Mouse (Mus musculus): ENCODE data around the gene Cbs. TPM values are rescaled to one million over a fixed set of nuclear protein-coding genes. Genes with fewer than 3 reads are reported as not detected.
A peak's percentile ranks its signal among the peaks of the same experiment; 100 is the strongest.

Gene Cbs
- polyA plus RNA-seq, 1 experiment from 2014 or later = 2.1 TPM

DNA sequence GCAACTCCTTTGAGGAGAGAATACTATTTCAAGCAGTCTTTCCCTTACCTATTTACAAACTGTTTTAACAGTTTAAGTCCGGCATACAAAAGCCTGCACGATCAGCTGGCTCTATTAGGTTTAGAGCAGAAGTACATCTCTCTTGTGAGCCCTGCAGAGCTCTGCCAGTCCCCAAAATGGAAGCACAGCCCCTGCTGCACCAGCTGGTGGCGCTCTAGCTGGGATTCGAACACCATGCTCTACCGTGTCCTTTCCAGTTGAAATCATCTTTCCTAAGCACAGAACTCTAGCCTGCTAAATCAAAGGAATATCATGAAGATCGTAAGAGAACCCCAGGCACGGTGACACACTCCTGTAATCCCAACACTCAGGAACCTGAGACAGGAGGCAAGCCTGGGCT is 30.6 kb downstream of the Cbs start:
- WGBS = 82% methylated on average over 7 of the region's 7 CpGs
- H3K4me1 ChIP-seq = peaks cover 10% of the 10 kb centered on the region; the same call in 1 of the 2 replicates
- H3K9me3 ChIP-seq = no peaks in the 10 kb centered on the region
- H3K36me3 ChIP-seq = peaks cover 40% of the 10 kb centered on the region
- no peak overlapping the region for H3K4me3 ChIP-seq
- no peak for DNase-seq (ENCODE audit: low spot score)
- no peaks in the 10 kb centered on the region for H3K27me3 ChIP-seq (ENCODE audit: insufficient read depth, poor library complexity, severe bottlenecking)
- no peak overlapping the region for H3K27ac ChIP-seq

DNA sequence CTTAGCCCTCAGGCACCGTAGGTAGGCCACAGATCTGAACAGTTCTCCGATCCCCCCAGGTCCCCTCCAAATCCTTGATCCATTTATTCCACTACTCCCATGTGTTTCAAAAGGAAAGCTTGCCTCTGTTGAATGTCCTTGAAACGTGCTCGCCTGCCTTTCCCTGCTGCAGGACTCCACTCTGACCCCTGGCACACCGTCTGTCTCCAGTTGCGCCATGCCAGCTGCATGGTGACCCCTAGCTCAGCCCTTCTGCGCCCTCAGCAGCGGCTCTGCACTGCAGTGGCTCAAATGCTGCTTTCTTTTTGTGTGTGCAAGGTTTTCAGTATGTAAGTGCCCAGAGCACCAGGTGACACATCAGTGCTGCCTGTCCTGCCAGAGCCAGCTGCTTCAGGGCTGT is 38.4 kb downstream of the Cbs start:
- Histone ChIP-seq H3K9me3 (no peaks in the 10 kb centered on the region), H3K27ac (no peak overlapping the region), H3K4me3 (no peak overlapping the region), H3K36me3 (peaks cover 63% of the 10 kb centered on the region), H3K4me1 (peaks cover 3% of the 10 kb centered on the region; the same call in 1 of the 2 replicates), H3K27me3 (ENCODE audit: insufficient read depth, poor library complexity, severe bottlenecking) (no peaks in the 10 kb centered on the region)
- no peak for DNase-seq (ENCODE audit: low spot score)
- 90% methylated on average over 8 of the region's 8 CpGs for WGBS

DNA sequence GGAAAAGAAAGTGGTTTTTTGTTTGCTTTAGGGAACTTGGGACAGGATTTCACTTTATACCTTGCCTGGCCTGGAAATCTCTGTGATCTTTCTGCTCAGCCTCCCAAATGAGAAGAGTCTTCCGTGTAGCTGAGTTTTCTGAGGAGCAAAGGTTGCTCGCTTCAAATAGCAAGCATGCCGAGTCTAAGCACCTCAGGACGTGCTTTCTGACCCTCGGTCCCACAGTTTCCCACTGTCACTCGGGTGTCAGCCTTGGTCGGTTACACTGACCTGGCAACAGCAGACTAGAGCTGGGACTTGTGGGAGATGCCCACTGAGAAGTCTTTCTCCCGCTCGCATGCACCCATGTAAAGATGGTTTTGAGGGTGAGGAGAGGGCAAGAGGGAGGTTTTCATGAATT is 39.1 kb downstream of the Cbs start:
- Histone ChIP-seq H3K4me1 (peaks cover 3% of the 10 kb centered on the region; the same call in 1 of the 2 replicates), H3K9me3 (no peaks in the 10 kb centered on the region), H3K36me3 (peaks cover 63% of the 10 kb centered on the region), H3K27me3 (ENCODE audit: insufficient read depth, poor library complexity, severe bottlenecking) (no peaks in the 10 kb centered on the region), H3K27ac (no peak overlapping the region), H3K4me3 (no peak overlapping the region)
- WGBS = 92% methylated on average over 9 of the region's 9 CpGs
- no peak for DNase-seq (ENCODE audit: low spot score)

DNA sequence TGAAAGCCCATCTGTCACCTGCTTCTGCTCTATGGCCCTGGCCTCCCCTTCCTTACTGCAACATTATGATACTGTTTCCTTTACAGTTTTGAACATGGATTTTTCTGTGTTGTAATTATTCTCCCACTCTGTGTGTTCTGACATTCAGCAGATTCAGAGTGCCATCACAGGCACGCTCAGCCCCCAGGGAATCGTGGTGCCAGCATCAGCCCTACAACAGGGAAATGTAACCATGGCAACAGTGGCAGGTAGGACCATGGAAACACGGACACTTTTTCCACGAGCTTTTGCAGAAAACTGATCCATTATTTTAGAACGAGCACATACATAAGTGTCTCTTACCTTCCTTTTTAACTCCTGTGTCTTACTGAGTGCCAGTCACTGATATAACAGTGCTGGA is 42.0 kb downstream of the Cbs start:
- Histone ChIP-seq H3K4me3 (no peak overlapping the region), H3K9me3 (no peaks in the 10 kb centered on the region), H3K27ac (no peak overlapping the region), H3K4me1 (peaks cover 7% of the 10 kb centered on the region; the same call in 1 of the 2 replicates), H3K36me3 (peaks cover 70% of the 10 kb centered on the region), H3K27me3 (ENCODE audit: insufficient read depth, poor library complexity, severe bottlenecking) (no peaks in the 10 kb centered on the region)
- no peak for DNase-seq (ENCODE audit: low spot score)
- 88% methylated on average over 5 of the region's 5 CpGs for WGBS

DNA sequence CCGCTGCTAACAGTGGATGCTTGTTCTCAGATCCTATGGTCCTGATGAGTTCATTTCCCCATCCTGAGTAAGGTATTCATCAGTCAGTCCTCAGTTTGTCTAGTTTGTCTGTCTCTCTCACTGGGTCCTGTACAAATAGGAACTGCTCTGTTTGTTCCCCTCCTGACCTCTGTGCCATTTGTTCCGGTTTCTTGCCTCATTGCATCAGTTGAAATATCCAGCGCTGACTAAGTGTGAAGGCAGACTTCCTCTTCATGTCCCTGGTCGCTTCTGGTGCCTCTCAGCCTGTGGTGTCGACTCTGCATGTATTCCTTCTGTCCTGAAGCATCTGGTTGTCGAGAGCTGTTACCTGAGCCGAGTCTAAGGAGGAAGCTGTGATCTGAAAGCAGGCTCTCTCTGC is 42.4 kb downstream of the Cbs start:
- H3K36me3 ChIP-seq = peaks cover 67% of the 10 kb centered on the region

DNA sequence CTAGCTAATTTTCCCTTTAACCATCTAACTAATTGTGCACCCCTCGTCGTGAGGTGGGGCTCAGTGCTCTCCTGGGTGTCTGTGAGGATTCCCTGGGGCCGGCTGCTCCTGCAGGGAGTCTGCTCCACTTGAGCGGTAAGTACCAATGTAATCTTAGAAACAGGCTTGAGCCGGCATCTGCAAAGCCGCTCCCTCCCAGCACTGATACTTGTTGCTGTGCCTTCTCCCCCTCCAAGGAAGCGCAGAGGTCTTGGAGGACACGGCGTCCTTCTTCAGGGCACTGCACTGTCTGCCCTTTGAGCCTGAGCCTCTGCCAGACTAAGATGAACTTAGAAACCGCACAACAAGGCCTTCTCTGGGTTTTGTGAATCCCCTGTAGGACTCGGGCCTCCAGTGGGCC is 46.2 kb downstream of the Cbs start:
- 73% methylated on average over 11 of the region's 11 CpGs for WGBS
- DNase-seq (ENCODE audit: low spot score) = no peak
- Histone ChIP-seq H3K9me3 (no peaks in the 10 kb centered on the region), H3K4me3 (no peak overlapping the region), H3K27me3 (ENCODE audit: insufficient read depth, poor library complexity, severe bottlenecking) (no peaks in the 10 kb centered on the region), H3K36me3 (peaks cover 52% of the 10 kb centered on the region), H3K4me1 (peaks cover 22% of the 10 kb centered on the region; the same call in 1 of the 2 replicates), H3K27ac (0 out of 2 replicates have a peak overlapping the region, but pooled peaks have one; percentile 1)

More for the DNA sequence above, 42.4 kb downstream of the Cbs start:
- H3K27me3 ChIP-seq (ENCODE audit: insufficient read depth, poor library complexity, severe bottlenecking) = no peaks in the 10 kb centered on the region
- 76% methylated on average over 7 of the region's 7 CpGs for WGBS
- H3K4me1 ChIP-seq = peaks cover 7% of the 10 kb centered on the region; the same call in 1 of the 2 replicates
- no peak overlapping the region for H3K27ac ChIP-seq
- no peaks in the 10 kb centered on the region for H3K9me3 ChIP-seq
- no peak overlapping the region for H3K4me3 ChIP-seq
- DNase-seq (ENCODE audit: low spot score) = no peak

DNA sequence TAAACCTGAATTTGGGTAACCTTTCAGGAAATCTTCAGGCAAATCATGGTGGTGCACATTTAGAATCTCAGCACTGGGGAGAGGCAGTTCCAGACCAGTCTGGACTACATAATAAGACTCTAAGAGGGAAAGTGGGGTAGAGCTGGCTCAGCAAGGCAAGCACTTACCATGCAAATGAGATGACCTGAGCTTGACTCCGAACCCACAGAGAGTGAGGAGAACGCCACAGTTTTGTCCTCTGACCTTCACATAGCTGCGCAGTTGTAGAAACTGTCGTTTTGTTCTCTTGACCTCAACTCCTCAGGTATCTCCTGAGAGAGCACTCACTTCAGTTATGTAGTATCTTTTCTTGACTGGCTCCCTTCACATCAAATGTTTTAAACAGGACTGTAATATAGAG is 48.3 kb downstream of the Cbs start:
- Histone ChIP-seq H3K36me3 (peaks cover 43% of the 10 kb centered on the region), H3K27me3 (ENCODE audit: insufficient read depth, poor library complexity, severe bottlenecking) (no peaks in the 10 kb centered on the region), H3K9me3 (no peaks in the 10 kb centered on the region), H3K27ac (no peak overlapping the region), H3K4me3 (no peak overlapping the region), H3K4me1 (peaks cover 27% of the 10 kb centered on the region)
- DNase-seq (ENCODE audit: low spot score) = no peak
- 58% methylated on average over 4 of the region's 4 CpGs for WGBS

DNA sequence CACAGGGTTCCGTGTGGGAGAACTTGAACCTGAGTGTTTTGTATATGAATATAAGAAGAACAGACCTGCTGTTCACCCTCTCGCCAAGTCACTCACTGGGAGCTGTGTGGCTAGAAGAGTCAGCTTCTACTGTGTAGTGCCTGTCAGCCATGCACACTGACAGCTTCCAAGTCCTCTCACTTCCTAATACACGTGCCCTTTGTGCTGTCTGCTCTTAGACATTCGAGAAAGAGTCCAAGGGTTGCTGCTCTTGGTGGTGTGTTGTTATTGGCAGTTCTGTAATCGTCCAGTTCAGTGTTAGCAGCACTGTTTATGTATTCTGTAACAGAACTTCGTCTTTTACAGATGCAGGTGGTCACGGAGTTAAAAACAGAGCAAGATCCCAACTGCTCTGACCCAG is 48.9 kb downstream of the Cbs start:
- DNase-seq (ENCODE audit: low spot score) = no peak
- Histone ChIP-seq H3K4me1 (peaks cover 33% of the 10 kb centered on the region), H3K36me3 (peaks cover 38% of the 10 kb centered on the region), H3K9me3 (no peaks in the 10 kb centered on the region), H3K27ac (no peak overlapping the region), H3K27me3 (ENCODE audit: insufficient read depth, poor library complexity, severe bottlenecking) (no peaks in the 10 kb centered on the region), H3K4me3 (no peak overlapping the region)
- 74% methylated on average over 7 of the region's 7 CpGs for WGBS

DNA sequence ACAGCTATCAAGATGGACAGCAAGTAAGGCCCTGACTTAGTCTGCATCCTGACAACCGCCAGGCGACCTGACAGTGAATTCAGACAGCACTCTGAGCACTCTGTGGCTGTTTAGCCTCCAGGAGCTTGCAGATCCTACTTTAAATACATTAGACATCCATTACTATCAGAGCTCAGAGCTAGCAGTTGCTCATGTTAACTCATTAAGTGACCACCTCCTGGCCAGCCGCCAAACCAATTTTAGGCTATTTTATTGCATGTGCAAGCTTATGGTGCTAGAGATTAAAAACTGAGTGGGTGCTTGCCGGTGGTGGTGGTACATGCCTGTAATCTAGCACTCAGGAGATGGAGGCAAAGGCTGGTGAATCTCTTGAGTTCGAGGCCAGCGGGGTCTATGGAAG is 53.3 kb downstream of the Cbs start:
- peaks cover 7% of the 10 kb centered on the region; the same call in 1 of the 2 replicates for H3K36me3 ChIP-seq
- DNase-seq (ENCODE audit: low spot score) = no peak
- no peaks in the 10 kb centered on the region for H3K9me3 ChIP-seq
- 76% methylated on average over 6 of the region's 6 CpGs for WGBS
- H3K27ac ChIP-seq = no peak overlapping the region
- no peaks in the 10 kb centered on the region for H3K27me3 ChIP-seq (ENCODE audit: insufficient read depth, poor library complexity, severe bottlenecking)
- peaks cover 48% of the 10 kb centered on the region for H3K4me1 ChIP-seq
- no peak overlapping the region for H3K4me3 ChIP-seq

DNA sequence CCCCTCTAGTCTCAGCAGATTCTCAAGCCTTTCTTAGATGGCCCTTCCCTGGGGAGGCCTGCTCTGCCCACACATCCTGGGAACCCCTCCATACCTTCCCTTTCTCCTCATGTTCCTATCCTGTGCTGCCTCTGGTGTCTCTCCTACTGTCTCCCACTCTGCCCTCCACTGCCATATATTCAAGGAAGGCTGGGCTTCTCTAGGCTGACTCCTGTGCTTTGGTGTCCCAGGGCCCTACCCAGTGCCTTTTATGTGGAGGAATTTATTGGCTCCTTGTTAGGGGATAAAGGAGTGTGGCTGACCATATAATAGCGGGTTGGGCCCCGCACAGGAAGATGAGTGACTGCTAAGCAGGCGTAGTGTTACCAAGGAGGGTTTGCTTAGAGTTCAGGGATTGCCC is 53.9 kb downstream of the Cbs start:
- Histone ChIP-seq H3K36me3 (peaks cover 3% of the 10 kb centered on the region; the same call in 1 of the 2 replicates), H3K9me3 (no peaks in the 10 kb centered on the region), H3K4me1 (peaks cover 42% of the 10 kb centered on the region), H3K4me3 (no peak overlapping the region), H3K27ac (peak overlapping the region; percentile 42; the same call in 1 of the 2 replicates), H3K27me3 (ENCODE audit: insufficient read depth, poor library complexity, severe bottlenecking) (no peaks in the 10 kb centered on the region)
- 85% methylated on average over 3 of the region's 3 CpGs for WGBS
- DNase-seq (ENCODE audit: low spot score) = no peak

DNA sequence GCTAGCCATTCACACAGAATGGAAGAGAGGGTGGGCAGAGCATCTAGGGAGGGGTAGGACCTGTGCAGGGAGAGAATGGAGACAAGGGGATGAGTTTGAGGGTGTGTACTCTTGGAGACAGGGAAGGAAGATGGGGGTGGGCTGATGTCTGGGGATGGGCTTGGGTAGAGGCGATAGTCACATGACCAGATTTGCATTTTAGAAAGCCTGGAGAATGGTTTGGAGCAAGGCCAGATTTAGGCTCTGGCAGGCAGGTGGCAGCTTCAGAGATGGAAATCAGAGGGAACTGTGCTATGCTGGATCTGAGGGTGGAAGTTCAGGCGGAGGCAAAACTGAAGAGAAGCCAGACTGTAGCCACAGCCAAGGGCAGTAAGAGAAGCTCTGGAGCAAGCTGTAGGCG is 56.7 kb downstream of the Cbs start:
- H3K27ac ChIP-seq = no peak overlapping the region
- WGBS = 74% methylated on average over 3 of the region's 3 CpGs
- H3K9me3 ChIP-seq = no peaks in the 10 kb centered on the region
- no peak for DNase-seq (ENCODE audit: low spot score)
- H3K4me1 ChIP-seq = peaks cover 35% of the 10 kb centered on the region
- H3K36me3 ChIP-seq = peaks cover 2% of the 10 kb centered on the region; the same call in 1 of the 2 replicates
- no peaks in the 10 kb centered on the region for H3K27me3 ChIP-seq (ENCODE audit: insufficient read depth, poor library complexity, severe bottlenecking)
- no peak overlapping the region for H3K4me3 ChIP-seq

DNA sequence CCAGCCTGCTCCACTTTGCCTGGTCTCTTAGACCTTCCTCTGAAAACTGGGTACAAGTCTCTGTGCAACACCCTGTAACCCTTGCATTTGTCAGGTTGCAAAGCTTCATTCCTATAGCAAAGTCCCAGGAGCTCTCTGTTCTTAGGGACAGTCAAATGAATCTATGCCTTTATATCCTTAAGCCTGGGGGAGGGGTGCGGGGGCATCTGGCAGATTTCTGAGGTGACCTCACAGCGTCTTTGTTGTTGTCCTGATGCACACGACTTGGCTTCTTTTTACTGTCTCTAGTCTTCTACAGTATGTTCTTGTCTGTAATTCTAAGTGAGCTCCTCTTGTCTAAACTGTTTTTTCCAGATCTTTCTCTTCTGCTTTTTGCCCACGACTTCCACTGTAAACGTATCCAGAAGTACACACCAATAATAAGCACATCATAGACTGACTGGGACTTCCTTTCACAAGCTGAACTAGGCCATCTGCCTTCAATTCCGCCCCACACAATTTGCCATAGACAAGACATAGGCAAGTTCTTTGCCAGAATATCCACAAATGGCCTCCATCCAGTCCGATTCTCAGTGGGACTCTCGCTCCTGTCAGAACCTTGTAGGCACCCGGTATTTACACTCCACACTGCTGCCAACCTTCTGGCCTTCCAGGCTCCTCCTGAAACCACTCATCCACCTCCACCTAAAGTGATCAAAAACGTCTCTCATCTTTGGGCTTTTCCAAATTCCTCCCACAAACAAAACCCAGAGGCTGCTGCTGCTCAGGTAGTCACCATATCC is 60.5 kb downstream of the Cbs start:
- Histone ChIP-seq H3K9me3 (no peaks in the 10 kb centered on the region), H3K4me3 (no peak overlapping the region), H3K4me1 (peaks cover 35% of the 10 kb centered on the region), H3K27ac (no peak overlapping the region), H3K36me3 (no peaks in the 10 kb centered on the region), H3K27me3 (ENCODE audit: insufficient read depth, poor library complexity, severe bottlenecking) (no peaks in the 10 kb centered on the region)
- WGBS = 81% methylated on average over 10 of the region's 10 CpGs
- DNase-seq (ENCODE audit: low spot score) = no peak

DNA sequence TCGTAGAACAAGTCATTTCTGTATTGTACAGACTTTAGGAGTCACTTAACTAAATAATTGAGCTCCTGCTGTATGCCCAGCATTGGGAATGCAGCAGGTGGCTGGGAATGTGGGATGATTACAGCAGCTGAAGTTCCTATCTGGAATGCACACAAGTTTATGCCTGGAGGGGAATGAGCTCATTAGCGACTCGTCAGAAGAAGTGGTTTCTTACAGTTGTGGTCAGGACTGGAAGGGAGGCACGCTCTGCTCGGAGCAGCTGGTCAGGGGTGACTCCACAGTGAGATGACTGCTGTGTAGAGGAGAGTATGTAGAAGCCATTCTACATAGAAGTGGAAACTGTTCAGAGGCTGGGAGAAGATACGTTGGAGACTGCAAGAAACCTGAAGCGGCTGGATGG is 62.4 kb downstream of the Cbs start:
- DNase-seq (ENCODE audit: low spot score) = no peak
- H3K9me3 ChIP-seq = no peaks in the 10 kb centered on the region
- 72% methylated on average over 7 of the region's 7 CpGs for WGBS
- peaks cover 33% of the 10 kb centered on the region for H3K4me1 ChIP-seq
- peak overlapping the region; percentile 42; the same call in 1 of the 2 replicates for H3K27ac ChIP-seq
- no peaks in the 10 kb centered on the region for H3K36me3 ChIP-seq
- H3K27me3 ChIP-seq (ENCODE audit: insufficient read depth, poor library complexity, severe bottlenecking) = no peaks in the 10 kb centered on the region
- no peak overlapping the region for H3K4me3 ChIP-seq
